Mouse (Mus musculus): Measurements from ENCODE around the gene Obscn. TPM values are rescaled to one million over a fixed set of nuclear protein-coding genes. Genes with fewer than 3 reads are reported as not detected.
A peak's percentile ranks its signal among the peaks of the same experiment; 100 is the strongest.

The Obscn gene
- total and polyA plus RNA-seq, 3 experiments = 0.11 to 0.27 TPM; not detected in 1

- no peak for ATAC-seq (ENCODE audit: extremely low read depth, insufficient number of reproducible peaks, low FRiP score, poor library complexity, severe bottlenecking)
- DNase-seq (ENCODE audit: low spot score) = no peak
- Histone ChIP-seq H3K4me3 (ENCODE audit: low read depth, low read length) (no peak overlapping the region), H3K36me3 (replicated peaks) (peaks cover 20% of the 10 kb centered on the region), H3K4me1 (ENCODE audit: insufficient read depth, low read depth, low read length) (peaks cover 74% of the 10 kb centered on the region), H3K27me3 (ENCODE audit: insufficient read depth, low read length) (peaks cover 49% of the 10 kb centered on the region), H3K9me3 (replicated peaks) (no peaks in the 10 kb centered on the region)
- TF ChIP-seq GATA2 (IDR thresholded peaks at IDR 0.05; ENCODE audit: borderline replicate concordance, low read depth, low read length) = no peak
- TF ChIP-seq GATA1 (IDR thresholded peaks at IDR 0.05; ENCODE audit: borderline replicate concordance, low read length) = no peak
- TF ChIP-seq POLR2AphosphoS5 (IDR thresholded peaks at IDR 0.05; ENCODE audit: insufficient replicate concordance, low read depth, low read length) = no peak
- no peak for TF ChIP-seq CTCF (IDR thresholded peaks at IDR 0.05; ENCODE audit: low read depth, low read length)
- no peak for TF ChIP-seq TAL1 (conservative IDR thresholded peaks at IDR 0.05; ENCODE audit: low read depth, low read length)
Observed at GRCm38 (mm10) chr11:58995061-58995806, 141.0 kb downstream of the Obscn start.

DNA sequence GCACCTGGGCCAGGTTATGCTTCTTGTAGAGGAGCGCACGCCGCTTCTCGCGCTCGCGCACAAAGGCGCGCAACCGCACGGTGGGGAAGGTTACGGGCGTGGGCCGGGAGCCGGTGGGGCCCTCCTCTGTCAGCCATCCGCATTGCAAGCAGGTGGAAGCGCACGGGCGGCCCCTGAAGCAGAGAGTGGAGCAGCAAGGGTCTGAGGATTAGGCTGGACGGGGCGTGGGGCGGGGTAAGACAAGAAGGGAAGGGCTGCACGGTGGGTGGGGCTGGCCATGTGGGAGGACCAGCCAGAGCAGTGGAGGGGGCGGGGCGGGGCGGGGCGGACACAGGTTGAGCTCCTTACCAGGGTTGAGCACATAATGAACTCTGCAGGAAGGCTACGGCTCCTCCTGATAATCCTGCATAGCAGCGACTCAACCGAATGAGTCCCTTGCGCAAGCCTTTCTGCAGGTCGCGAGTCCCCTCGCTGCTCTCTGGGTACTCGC is 141.8 kb downstream of the Obscn start:
- no peaks in the 10 kb centered on the region for H3K9me3 ChIP-seq (replicated peaks)
- H3K27me3 ChIP-seq (ENCODE audit: insufficient read depth, low read length) = peaks cover 41% of the 10 kb centered on the region
- TF ChIP-seq CTCF (IDR thresholded peaks at IDR 0.05; ENCODE audit: low read depth, low read length) (no peak), GATA1 (IDR thresholded peaks at IDR 0.05; ENCODE audit: borderline replicate concordance, low read length) (no peak), TAL1 (conservative IDR thresholded peaks at IDR 0.05; ENCODE audit: low read depth, low read length) (no peak), GATA2 (IDR thresholded peaks at IDR 0.05; ENCODE audit: borderline replicate concordance, low read depth, low read length) (no peak), POLR2AphosphoS5 (IDR thresholded peaks at IDR 0.05; ENCODE audit: insufficient replicate concordance, low read depth, low read length) (no peak)
- DNase-seq (ENCODE audit: low spot score) = no peak
- no peak for ATAC-seq (ENCODE audit: extremely low read depth, insufficient number of reproducible peaks, low FRiP score, poor library complexity, severe bottlenecking)
- H3K36me3 ChIP-seq (replicated peaks) = peaks cover 28% of the 10 kb centered on the region
- H3K4me3 ChIP-seq (ENCODE audit: low read depth, low read length) = peak overlapping the region; percentile 35; the same call in 1 of the 2 replicates
- peaks cover 81% of the 10 kb centered on the region for H3K4me1 ChIP-seq (ENCODE audit: insufficient read depth, low read depth, low read length)

DNA sequence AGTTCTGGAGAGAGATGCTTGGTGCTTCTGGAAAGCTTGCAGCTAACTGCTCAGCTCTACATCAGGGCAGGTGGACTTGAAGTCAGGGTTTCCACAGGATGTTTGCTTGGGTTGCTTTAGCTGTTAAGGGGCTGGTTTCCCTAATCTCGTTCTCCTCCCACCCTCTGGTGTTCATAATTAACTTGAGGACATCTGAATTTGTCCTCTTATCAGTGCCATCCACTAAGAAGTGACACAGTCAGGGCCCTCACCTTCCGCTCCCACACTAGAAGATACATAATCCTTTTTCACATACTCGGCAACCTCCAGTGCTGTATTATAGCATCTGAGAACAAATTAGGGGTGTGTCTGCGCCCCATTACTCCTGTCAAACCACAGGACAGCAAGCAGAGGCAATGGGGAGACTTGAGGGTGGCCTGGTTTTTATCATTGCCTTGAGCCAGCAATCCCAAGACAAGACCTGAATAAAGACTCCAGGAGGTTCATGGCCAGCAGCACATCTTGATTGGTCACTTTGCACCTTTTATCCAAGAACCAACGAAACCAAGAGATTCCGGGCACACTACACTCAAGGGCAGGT is 143.0 kb downstream of the Obscn start:
- Histone ChIP-seq H3K36me3 (replicated peaks) (peaks cover 40% of the 10 kb centered on the region), H3K27me3 (ENCODE audit: insufficient read depth, low read length) (peaks cover 31% of the 10 kb centered on the region), H3K4me1 (ENCODE audit: insufficient read depth, low read depth, low read length) (peaks cover 75% of the 10 kb centered on the region), H3K4me3 (ENCODE audit: low read depth, low read length) (no peak overlapping the region), H3K9me3 (replicated peaks) (no peaks in the 10 kb centered on the region)
- peak; percentile 69 for ATAC-seq (ENCODE audit: extremely low read depth, insufficient number of reproducible peaks, low FRiP score, poor library complexity, severe bottlenecking)
- TF ChIP-seq GATA1 (IDR thresholded peaks at IDR 0.05; ENCODE audit: borderline replicate concordance, low read length) (no peak), POLR2AphosphoS5 (IDR thresholded peaks at IDR 0.05; ENCODE audit: insufficient replicate concordance, low read depth, low read length) (no peak), CTCF (IDR thresholded peaks at IDR 0.05; ENCODE audit: low read depth, low read length) (no peak), TAL1 (conservative IDR thresholded peaks at IDR 0.05; ENCODE audit: low read depth, low read length) (no peak), GATA2 (IDR thresholded peaks at IDR 0.05; ENCODE audit: borderline replicate concordance, low read depth, low read length) (no peak)
- DNase-seq (ENCODE audit: low spot score) = no peak

DNA sequence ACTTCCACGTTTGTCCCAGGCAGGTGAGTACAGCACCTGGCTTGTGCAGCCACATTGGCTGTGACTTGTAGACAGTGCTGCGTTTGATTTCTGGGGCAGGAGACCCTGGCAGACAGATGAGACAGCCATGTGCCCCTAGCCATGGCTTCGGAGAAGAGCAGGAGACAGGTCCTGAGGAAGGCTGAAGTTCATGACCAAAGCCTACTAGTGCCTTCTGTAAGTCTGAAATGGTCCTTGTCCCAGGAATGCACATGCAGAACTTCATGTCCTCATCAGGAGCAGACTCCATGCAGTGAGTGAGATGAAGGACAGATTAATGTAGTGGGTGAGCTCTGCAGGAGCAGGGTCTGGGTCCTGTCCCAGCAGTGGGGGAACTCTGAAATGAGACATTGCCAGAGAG is 144.3 kb downstream of the Obscn start:
- Histone ChIP-seq H3K4me3 (ENCODE audit: low read depth, low read length) (no peak overlapping the region), H3K9me3 (replicated peaks) (no peaks in the 10 kb centered on the region), H3K27me3 (ENCODE audit: insufficient read depth, low read length) (peaks cover 19% of the 10 kb centered on the region), H3K4me1 (ENCODE audit: insufficient read depth, low read depth, low read length) (peaks cover 79% of the 10 kb centered on the region), H3K36me3 (replicated peaks) (peaks cover 53% of the 10 kb centered on the region)
- DNase-seq (ENCODE audit: low spot score) (no peak), ATAC-seq (ENCODE audit: extremely low read depth, insufficient number of reproducible peaks, low FRiP score, poor library complexity, severe bottlenecking) (no peak)
- TF ChIP-seq GATA2 (IDR thresholded peaks at IDR 0.05; ENCODE audit: borderline replicate concordance, low read depth, low read length) (no peak), POLR2AphosphoS5 (IDR thresholded peaks at IDR 0.05; ENCODE audit: insufficient replicate concordance, low read depth, low read length) (no peak; the same call in 1 of the 2 replicates), GATA1 (IDR thresholded peaks at IDR 0.05; ENCODE audit: borderline replicate concordance, low read length) (no peak), CTCF (IDR thresholded peaks at IDR 0.05; ENCODE audit: low read depth, low read length) (no peak), TAL1 (conservative IDR thresholded peaks at IDR 0.05; ENCODE audit: low read depth, low read length) (no peak)

GRCm38 (mm10) chr11:58990794-58991193 is 145.4 kb downstream of the Obscn start:
- H3K4me3 ChIP-seq (ENCODE audit: low read depth, low read length) = no peak overlapping the region
- no peak for DNase-seq (ENCODE audit: low spot score)
- no peaks in the 10 kb centered on the region for H3K9me3 ChIP-seq (replicated peaks)
- ATAC-seq (ENCODE audit: extremely low read depth, insufficient number of reproducible peaks, low FRiP score, poor library complexity, severe bottlenecking) = no peak
- peaks cover 82% of the 10 kb centered on the region for H3K4me1 ChIP-seq (ENCODE audit: insufficient read depth, low read depth, low read length)
- H3K27me3 ChIP-seq (ENCODE audit: insufficient read depth, low read length) = peaks cover 10% of the 10 kb centered on the region; the same call in 1 of the 2 replicates
- H3K36me3 ChIP-seq (replicated peaks) = peaks cover 64% of the 10 kb centered on the region
- TF ChIP-seq POLR2AphosphoS5 (IDR thresholded peaks at IDR 0.05; ENCODE audit: insufficient replicate concordance, low read depth, low read length) = no peak
- no peak for TF ChIP-seq GATA1 (IDR thresholded peaks at IDR 0.05; ENCODE audit: borderline replicate concordance, low read length)
- no peak for TF ChIP-seq CTCF (IDR thresholded peaks at IDR 0.05; ENCODE audit: low read depth, low read length)
- no peak for TF ChIP-seq GATA2 (IDR thresholded peaks at IDR 0.05; ENCODE audit: borderline replicate concordance, low read depth, low read length)

GRCm38 (mm10) chr11:58990141-58990540 is 146.1 kb downstream of the Obscn start:
- TF ChIP-seq POLR2AphosphoS5 (IDR thresholded peaks at IDR 0.05; ENCODE audit: insufficient replicate concordance, low read depth, low read length) (0 out of 2 replicates have a peak, but pooled peaks have one; percentile 19), GATA1 (IDR thresholded peaks at IDR 0.05; ENCODE audit: borderline replicate concordance, low read length) (no peak)
- ATAC-seq (ENCODE audit: extremely low read depth, insufficient number of reproducible peaks, low FRiP score, poor library complexity, severe bottlenecking) (no peak), DNase-seq (ENCODE audit: low spot score) (no peak)
- Histone ChIP-seq H3K36me3 (replicated peaks) (peaks cover 71% of the 10 kb centered on the region), H3K4me1 (ENCODE audit: insufficient read depth, low read depth, low read length) (peaks cover 82% of the 10 kb centered on the region), H3K27me3 (ENCODE audit: insufficient read depth, low read length) (peaks cover 5% of the 10 kb centered on the region; the same call in 1 of the 2 replicates), H3K4me3 (ENCODE audit: low read depth, low read length) (no peak overlapping the region; the same call in 1 of the 2 replicates), H3K9me3 (replicated peaks) (no peaks in the 10 kb centered on the region)
